Mouse (Mus musculus): ENCODE data around the gene Plpp6. TPM values are rescaled to one million over a fixed set of nuclear protein-coding genes. Genes with fewer than 3 reads are reported as not detected.

Gene Plpp6
- polyA plus RNA-seq, 1 experiment from 2014 or later, result 11.7 TPM

GRCm38 (mm10) chr19:28940135-28940874 lies 23.4 kb upstream of the Plpp6 start:
- 76% methylated on average over 9 of the region's 9 CpGs for WGBS
- Histone ChIP-seq H3K27ac (ENCODE audit: low read depth, low read length) (no peak overlapping the region), H3K4me1 (ENCODE audit: control insufficient read depth, insufficient read depth, low read depth, low read length) (no peaks in the 10 kb centered on the region), H3K9ac (ENCODE audit: low read depth, low read length) (no peak overlapping the region), H3K9me3 (ENCODE audit: control insufficient read depth, low read length) (no peaks in the 10 kb centered on the region), H3K4me2 (ENCODE audit: low read length) (no peak overlapping the region), H3K36me3 (ENCODE audit: control insufficient read depth, insufficient read depth, low read length) (no peaks in the 10 kb centered on the region), H3K27me3 (replicated peaks; ENCODE audit: control insufficient read depth, insufficient read depth, low read length) (no peaks in the 10 kb centered on the region), H3K4me3 (ENCODE audit: low read length) (no peak overlapping the region)
- no peak for ATAC-seq

- no peak overlapping the region for H3K4me2 ChIP-seq (ENCODE audit: low read length)
- ATAC-seq, result no peak
Observed at GRCm38 (mm10) chr19:28941271-28941670, 22.5 kb upstream of the Plpp6 start.

GRCm38 (mm10) chr19:28946782-28947181 lies 17.0 kb upstream of the Plpp6 start:
- Histone ChIP-seq H3K36me3 (ENCODE audit: control insufficient read depth, insufficient read depth, low read length) (no peaks in the 10 kb centered on the region), H3K4me3 (ENCODE audit: low read length) (no peak overlapping the region), H3K4me1 (ENCODE audit: control insufficient read depth, insufficient read depth, low read depth, low read length) (no peaks in the 10 kb centered on the region), H3K27ac (ENCODE audit: low read depth, low read length) (no peak overlapping the region), H3K27me3 (replicated peaks; ENCODE audit: control insufficient read depth, insufficient read depth, low read length) (no peaks in the 10 kb centered on the region), H3K9ac (ENCODE audit: low read depth, low read length) (no peak overlapping the region), H3K4me2 (ENCODE audit: low read length) (no peak overlapping the region), H3K9me3 (ENCODE audit: control insufficient read depth, low read length) (no peaks in the 10 kb centered on the region; the same call in 1 of the 2 replicates)
- ATAC-seq, result no peak
- 59% methylated on average over 4 of the region's 4 CpGs for WGBS

More at GRCm38 (mm10) chr19:28941271-28941670, 22.5 kb upstream of the Plpp6 start:
- H3K27ac ChIP-seq (ENCODE audit: low read depth, low read length), result no peak overlapping the region
- H3K36me3 ChIP-seq (ENCODE audit: control insufficient read depth, insufficient read depth, low read length), result no peaks in the 10 kb centered on the region
- H3K4me3 ChIP-seq (ENCODE audit: low read length), result no peak overlapping the region
- no peaks in the 10 kb centered on the region for H3K4me1 ChIP-seq (ENCODE audit: control insufficient read depth, insufficient read depth, low read depth, low read length)
- no peaks in the 10 kb centered on the region for H3K27me3 ChIP-seq (replicated peaks; ENCODE audit: control insufficient read depth, insufficient read depth, low read length)
- no peak overlapping the region for H3K9ac ChIP-seq (ENCODE audit: low read depth, low read length)
- H3K9me3 ChIP-seq (ENCODE audit: control insufficient read depth, low read length), result no peaks in the 10 kb centered on the region
- WGBS, result 74% methylated on average over 4 of the region's 4 CpGs

DNA sequence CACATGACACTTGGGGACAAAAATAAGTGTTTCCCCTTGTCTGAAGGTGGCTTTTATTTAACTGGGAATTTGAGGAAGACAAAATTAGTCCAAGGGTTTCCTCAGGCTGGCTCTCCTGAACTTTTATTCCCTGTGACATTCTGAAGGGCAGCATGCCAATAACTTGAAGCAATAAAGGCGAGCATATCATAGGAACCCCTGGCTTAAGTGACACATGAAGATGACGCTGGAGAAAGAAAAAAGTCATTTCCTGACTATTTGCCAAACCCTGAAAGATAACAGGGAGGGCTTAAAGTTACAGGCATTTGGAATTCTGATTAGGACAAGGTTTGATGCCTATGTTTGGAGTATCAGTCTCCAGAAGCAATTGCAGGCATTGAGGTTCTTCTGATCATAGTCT lies 16.4 kb upstream of the Plpp6 start:
- Histone ChIP-seq H3K4me1 (ENCODE audit: control insufficient read depth, insufficient read depth, low read depth, low read length) (no peaks in the 10 kb centered on the region), H3K36me3 (ENCODE audit: control insufficient read depth, insufficient read depth, low read length) (no peaks in the 10 kb centered on the region), H3K9ac (ENCODE audit: low read depth, low read length) (no peak overlapping the region), H3K9me3 (ENCODE audit: control insufficient read depth, low read length) (no peaks in the 10 kb centered on the region; the same call in 1 of the 2 replicates), H3K4me2 (ENCODE audit: low read length) (no peak overlapping the region), H3K27ac (ENCODE audit: low read depth, low read length) (no peak overlapping the region), H3K27me3 (replicated peaks; ENCODE audit: control insufficient read depth, insufficient read depth, low read length) (no peaks in the 10 kb centered on the region), H3K4me3 (ENCODE audit: low read length) (no peak overlapping the region)
- ATAC-seq, result no peak
- 50% methylated on average over 2 of the region's 2 CpGs for WGBS

GRCm38 (mm10) chr19:28951251-28951650 lies 12.5 kb upstream of the Plpp6 start:
- ATAC-seq, result no peak
- H3K4me2 ChIP-seq (ENCODE audit: low read length), result no peak overlapping the region
- no peaks in the 10 kb centered on the region for H3K27me3 ChIP-seq (replicated peaks; ENCODE audit: control insufficient read depth, insufficient read depth, low read length)
- H3K36me3 ChIP-seq (ENCODE audit: control insufficient read depth, insufficient read depth, low read length), result no peaks in the 10 kb centered on the region
- no peaks in the 10 kb centered on the region for H3K4me1 ChIP-seq (ENCODE audit: control insufficient read depth, insufficient read depth, low read depth, low read length)
- H3K27ac ChIP-seq (ENCODE audit: low read depth, low read length), result no peak overlapping the region
- no peaks in the 10 kb centered on the region; the same call in 1 of the 2 replicates for H3K9me3 ChIP-seq (ENCODE audit: control insufficient read depth, low read length)
- 66% methylated on average over 5 of the region's 5 CpGs for WGBS
- no peak overlapping the region for H3K9ac ChIP-seq (ENCODE audit: low read depth, low read length)
- H3K4me3 ChIP-seq (ENCODE audit: low read length), result no peak overlapping the region

- Histone ChIP-seq H3K4me2 (ENCODE audit: low read length) (peak overlapping the region; percentile 93), H3K9ac (ENCODE audit: low read depth, low read length) (peak overlapping the region; percentile 95; the same call in 1 of the 2 replicates)
Observed at GRCm38 (mm10) chr19:28963113-28963512, 640 bp upstream of the Plpp6 start.

DNA sequence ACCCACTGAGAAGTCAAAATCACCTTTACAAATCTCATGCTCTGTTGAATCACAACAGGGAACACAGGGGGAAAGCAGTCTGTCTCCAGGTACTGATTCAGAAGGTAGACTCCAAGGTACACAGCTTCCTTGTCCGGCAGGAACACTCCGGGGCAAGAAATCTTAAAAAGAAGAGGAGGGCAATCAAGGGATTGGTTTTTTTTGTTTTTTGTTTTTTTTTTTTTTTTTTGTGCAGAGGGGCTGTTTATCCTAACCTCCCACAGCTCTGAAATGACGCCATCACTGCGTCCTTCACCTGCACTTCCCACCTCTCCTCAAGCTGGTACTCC lies 276 bp upstream of the Plpp6 start:
- no peaks in the 10 kb centered on the region for H3K36me3 ChIP-seq (ENCODE audit: control insufficient read depth, insufficient read depth, low read length)
- H3K27ac ChIP-seq (ENCODE audit: low read depth, low read length), result 0 out of 2 replicates have a peak overlapping the region, but pooled peaks have one; percentile 19
- no peaks in the 10 kb centered on the region for H3K27me3 ChIP-seq (replicated peaks; ENCODE audit: control insufficient read depth, insufficient read depth, low read length)
- peaks cover 9% of the 10 kb centered on the region for H3K4me1 ChIP-seq (ENCODE audit: control insufficient read depth, insufficient read depth, low read depth, low read length)
- H3K4me3 ChIP-seq (ENCODE audit: low read length), result peak overlapping the region; percentile 87
- 1% methylated on average over 4 of the region's 4 CpGs for WGBS
- H3K4me2 ChIP-seq (ENCODE audit: low read length), result peak overlapping the region; percentile 93
- H3K9me3 ChIP-seq (ENCODE audit: control insufficient read depth, low read length), result no peaks in the 10 kb centered on the region
- ATAC-seq, result peak; percentile 24; the same call in 1 of the 2 replicates
- H3K9ac ChIP-seq (ENCODE audit: low read depth, low read length), result peak overlapping the region; percentile 95

More at GRCm38 (mm10) chr19:28963113-28963512, 640 bp upstream of the Plpp6 start:
- Histone ChIP-seq H3K27ac (ENCODE audit: low read depth, low read length) (no peak overlapping the region), H3K36me3 (ENCODE audit: control insufficient read depth, insufficient read depth, low read length) (no peaks in the 10 kb centered on the region), H3K4me1 (ENCODE audit: control insufficient read depth, insufficient read depth, low read depth, low read length) (peaks cover 9% of the 10 kb centered on the region), H3K9me3 (ENCODE audit: control insufficient read depth, low read length) (no peaks in the 10 kb centered on the region), H3K27me3 (replicated peaks; ENCODE audit: control insufficient read depth, insufficient read depth, low read length) (no peaks in the 10 kb centered on the region), H3K4me3 (ENCODE audit: low read length) (peak overlapping the region; percentile 87; the same call in 1 of the 2 replicates)
- 33% methylated on average over 3 of the region's 3 CpGs for WGBS
- ATAC-seq, result no peak

GRCm38 (mm10) chr19:28964552-28964903 lies 775 bp downstream of the Plpp6 start:
- H3K4me3 ChIP-seq (ENCODE audit: low read length), result peak overlapping the region; percentile 87
- peak; percentile 60 for ATAC-seq
- H3K4me1 ChIP-seq (ENCODE audit: control insufficient read depth, insufficient read depth, low read depth, low read length), result peaks cover 9% of the 10 kb centered on the region
- H3K27ac ChIP-seq (ENCODE audit: low read depth, low read length), result peak overlapping the region; percentile 87
- H3K9me3 ChIP-seq (ENCODE audit: control insufficient read depth, low read length), result no peaks in the 10 kb centered on the region
- peak overlapping the region; percentile 95 for H3K9ac ChIP-seq (ENCODE audit: low read depth, low read length)
- peak overlapping the region; percentile 93 for H3K4me2 ChIP-seq (ENCODE audit: low read length)
- no peaks in the 10 kb centered on the region for H3K36me3 ChIP-seq (ENCODE audit: control insufficient read depth, insufficient read depth, low read length)
- no peaks in the 10 kb centered on the region for H3K27me3 ChIP-seq (replicated peaks; ENCODE audit: control insufficient read depth, insufficient read depth, low read length)
- 5% methylated on average over 16 of the region's 16 CpGs for WGBS

GRCm38 (mm10) chr19:28967652-28968051 lies 3.9 kb downstream of the Plpp6 start, which contains the start of gene 4430402I18Rik:
TSS of gene 4430402I18Rik (minus strand) at chr19:28967800.
- H3K27ac ChIP-seq (ENCODE audit: low read depth, low read length), result no peak within 1 kb of the TSS
- WGBS, result 7% methylated on average over 11 of the region's 11 CpGs
- H3K4me1 ChIP-seq (ENCODE audit: control insufficient read depth, insufficient read depth, low read depth, low read length), result peaks cover 9% of the 10 kb centered on the region
- peak within 1 kb of the TSS; percentile 13; the same call in 1 of the 2 replicates for H3K9ac ChIP-seq (ENCODE audit: low read depth, low read length)
- peak within 1 kb of the TSS; percentile 29 for H3K4me2 ChIP-seq (ENCODE audit: low read length)
- no peak for ATAC-seq
- no peaks in the 10 kb centered on the region for H3K36me3 ChIP-seq (ENCODE audit: control insufficient read depth, insufficient read depth, low read length)
- H3K4me3 ChIP-seq (ENCODE audit: low read length), result no peak within 1 kb of the TSS; the same call in 1 of the 2 replicates
- no peaks in the 10 kb centered on the region for H3K27me3 ChIP-seq (replicated peaks; ENCODE audit: control insufficient read depth, insufficient read depth, low read length)
- no peaks in the 10 kb centered on the region for H3K9me3 ChIP-seq (ENCODE audit: control insufficient read depth, low read length)
